Mouse (Mus musculus) forebrain, embryonic 11.5 days (tissue): Measurements from ENCODE around the gene Aldh5a1. TPM values are rescaled to one million over a fixed set of nuclear protein-coding genes. Genes with fewer than 3 reads are reported as not detected.
"Not testable (repeated sequence)": the region's sequence is repeated elsewhere in the genome, so short reads cannot be mapped to it uniquely, and the experiment has no call there.

Experiments used
- ATAC-seq: fragments of 200-750 bp; cut with Nextera tagmentation; replicated peaks from 2 replicates; pipeline ENCODE4 v1.8.0; 2017; ENCODE audit warnings: moderate TSS enrichment; ENCODE audit not compliant: low FRiP score
- DNase-seq: peaks from one replicate; pipeline ENCODE4 v3.0.0-alpha.2; 2017; ENCODE audit warnings: low spot score
- H3K27ac ChIP-seq: fragments of 300-500 bp; sonication (generic); 2 replicates; pipeline ENCODE4 v1.5.1; 2014; ENCODE audit warnings: low read depth, low read length
- H3K27me3 ChIP-seq: fragments of 300-500 bp; sonication (generic); 2 replicates; pipeline ENCODE4 v1.6.1; 2014; ENCODE audit warnings: mild to moderate bottlenecking, low read length, mixed read lengths; ENCODE audit not compliant: control insufficient read depth, insufficient read depth
- H3K36me3 ChIP-seq: fragments of 300-500 bp; sonication (generic); 2 replicates; pipeline ENCODE4 v1.6.1; 2014; ENCODE audit warnings: mild to moderate bottlenecking, low read length, moderate library complexity, mixed read lengths; ENCODE audit not compliant: control insufficient read depth, insufficient read depth
- H3K4me1 ChIP-seq: fragments of 300-500 bp; sonication (generic); replicated peaks from 2 replicates; pipeline ENCODE4 v1.6.1; 2014; ENCODE audit warnings: low read length, mixed read lengths; ENCODE audit not compliant: control insufficient read depth, insufficient read depth
- H3K4me2 ChIP-seq: fragments of 300-500 bp; sonication (generic); 2 replicates; pipeline ENCODE4 v1.6.1; 2014; ENCODE audit warnings: low read depth, mild to moderate bottlenecking, low read length, moderate library complexity, mixed read lengths; ENCODE audit not compliant: severe bottlenecking
- H3K4me3 ChIP-seq: fragments of 300-500 bp; sonication (generic); 2 replicates; pipeline ENCODE4 v1.5.1; 2014; ENCODE audit warnings: low read depth, low read length
- H3K9ac ChIP-seq: fragments of 300-500 bp; sonication (generic); 2 replicates; pipeline ENCODE4 v1.6.1; 2014; ENCODE audit warnings: low read length
- H3K9me3 ChIP-seq: fragments of 300-500 bp; sonication (generic); 2 replicates; pipeline ENCODE4 v1.6.1; 2016; ENCODE audit warnings: low read length, mixed read lengths; ENCODE audit not compliant: control insufficient read depth
- WGBS: fragments of 180-500 bp; shearing (Covaris S2); extraction: QIAGEN DNeasy Blood & Tissue Kit; methylation state at CpG from one replicate; pipeline ENCODE4 v1.1.7; 2014; 5-methylcytosine and 5-hydroxymethylcytosine counted together
- polyA plus RNA-seq: library from polyadenylated mRNA; unstranded; fragments of >200 nt; fragmentation: Nextera tagmentation; extraction: Ambion mirVana; gene quantifications from 2 replicates; pipeline ENCODE4 v1.2.1, GENCODE M21; 2014

The Aldh5a1 gene
- 10.4 and 10.5 TPM in 2 replicates for polyA plus RNA-seq

DNA sequence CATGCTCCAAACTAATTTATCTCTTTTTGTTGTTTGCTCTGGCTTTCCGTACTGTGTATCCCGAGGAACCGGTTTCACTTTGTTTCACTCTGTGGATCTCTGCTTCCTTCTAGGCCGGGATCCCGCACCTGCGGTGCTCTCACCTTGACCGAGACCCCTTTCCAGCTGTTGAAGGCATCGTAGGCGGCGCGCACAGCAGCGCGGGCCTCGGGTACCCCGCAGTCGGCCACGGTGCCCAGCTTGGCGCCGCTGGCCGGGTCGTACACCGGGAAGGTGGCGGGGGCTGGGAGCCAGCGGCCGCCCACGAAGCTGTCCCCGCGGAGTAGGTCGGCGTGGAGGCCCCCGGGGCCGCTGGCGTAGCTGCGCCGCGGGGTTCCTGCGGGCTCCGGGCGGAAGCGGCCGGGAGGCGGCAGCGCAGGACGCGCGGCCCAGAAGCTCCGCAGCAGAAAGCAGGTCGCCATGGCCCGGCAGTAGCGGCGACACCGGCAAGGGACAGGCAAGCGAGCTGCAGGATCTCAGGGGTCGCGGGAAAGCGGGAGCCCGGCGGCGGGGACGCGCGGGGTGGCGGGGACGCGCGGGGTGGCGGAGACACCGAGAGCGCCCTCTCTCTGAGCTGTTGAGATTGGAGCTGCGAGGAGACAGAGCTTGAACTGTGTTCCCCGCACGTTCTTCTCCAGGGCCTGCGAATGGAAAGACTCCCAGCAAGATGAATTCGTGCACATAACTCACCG lies at the start of gene Aldh5a1:
Gene Aldh5a1 (minus strand): TSS at position 554 of the 731 bp plus-strand sequence.
- no peaks in the 10 kb centered on the region for H3K9me3 ChIP-seq

DNA sequence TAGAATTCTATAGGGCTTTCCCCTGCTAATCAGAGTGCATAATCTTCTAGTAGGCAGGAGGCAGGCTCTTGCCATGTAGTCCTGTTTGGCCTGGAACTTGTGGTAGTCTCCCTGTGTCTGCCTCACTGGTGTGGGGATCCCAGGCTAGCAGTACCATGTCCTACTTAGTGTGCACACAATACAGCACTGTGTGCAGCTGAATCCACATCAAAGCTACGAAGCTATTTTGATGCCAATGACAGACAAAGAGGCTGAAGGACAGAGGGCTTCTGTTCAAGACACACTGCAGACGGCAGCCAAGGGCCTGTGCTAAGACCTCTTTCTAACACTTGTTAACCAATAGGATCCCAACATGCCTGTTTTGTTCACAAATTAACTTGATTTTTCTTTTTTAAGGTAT lies 48.0 kb upstream of the Aldh5a1 start:
- DNase-seq (no peak), ATAC-seq (no peak)
- Histone ChIP-seq H3K27ac (no peak overlapping the region), H3K4me3 (no peak overlapping the region), H3K36me3 (no peaks in the 10 kb centered on the region), H3K9ac (no peak overlapping the region), H3K4me1 (no peaks in the 10 kb centered on the region), H3K9me3 (no peaks in the 10 kb centered on the region), H3K4me2 (no peak overlapping the region), H3K27me3 (no peaks in the 10 kb centered on the region)
- 55% methylated on average over 2 of the region's 2 CpGs for WGBS

More for the DNA sequence above, at the start of gene Aldh5a1:
- WGBS, result under 1% methylated on average over 75 of the region's 75 CpGs
- no peaks in the 10 kb centered on the region for H3K36me3 ChIP-seq
- peak; percentile 89 for ATAC-seq
- no peaks in the 10 kb centered on the region for H3K27me3 ChIP-seq
- H3K4me1 ChIP-seq, result 0 out of 2 replicates have a peak, but pooled peaks cover 2% of the 10 kb centered on the region
- peak within 1 kb of the TSS; percentile 82 for H3K4me3 ChIP-seq
- peak within 1 kb of the TSS; percentile 88 for H3K4me2 ChIP-seq
- peak within 1 kb of the TSS; percentile 92 for H3K9ac ChIP-seq
- DNase-seq, result peak; percentile 91
- H3K27ac ChIP-seq, result peak within 1 kb of the TSS; percentile 53; the same call in 1 of the 2 replicates

DNA sequence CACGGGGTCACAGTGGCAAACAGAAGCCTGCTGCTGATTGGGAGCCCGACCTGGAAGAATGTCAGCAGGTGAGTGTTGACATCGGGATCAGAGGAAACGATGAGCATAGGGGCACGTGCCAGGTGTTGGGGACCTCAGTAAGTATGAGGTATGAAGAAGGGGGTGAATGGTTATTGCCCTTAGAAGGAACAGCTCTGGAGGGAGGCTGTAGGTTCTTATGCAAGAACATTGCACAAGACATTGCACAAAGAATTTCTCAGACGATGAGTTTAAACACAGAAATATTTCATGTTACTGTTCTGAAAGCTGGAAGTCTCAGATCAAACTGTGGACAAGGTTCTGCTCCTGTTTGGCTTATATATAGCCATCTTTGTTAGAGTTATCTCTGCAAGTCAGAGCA lies 43.6 kb upstream of the Aldh5a1 start:
- 89% methylated on average over 6 of the region's 6 CpGs for WGBS
- Histone ChIP-seq H3K36me3 (no peaks in the 10 kb centered on the region), H3K4me2 (no peak overlapping the region), H3K27me3 (no peaks in the 10 kb centered on the region), H3K9ac (no peak overlapping the region), H3K27ac (no peak overlapping the region), H3K4me1 (no peaks in the 10 kb centered on the region), H3K4me3 (no peak overlapping the region), H3K9me3 (no peaks in the 10 kb centered on the region)
- no peak for ATAC-seq
- no peak for DNase-seq

DNA sequence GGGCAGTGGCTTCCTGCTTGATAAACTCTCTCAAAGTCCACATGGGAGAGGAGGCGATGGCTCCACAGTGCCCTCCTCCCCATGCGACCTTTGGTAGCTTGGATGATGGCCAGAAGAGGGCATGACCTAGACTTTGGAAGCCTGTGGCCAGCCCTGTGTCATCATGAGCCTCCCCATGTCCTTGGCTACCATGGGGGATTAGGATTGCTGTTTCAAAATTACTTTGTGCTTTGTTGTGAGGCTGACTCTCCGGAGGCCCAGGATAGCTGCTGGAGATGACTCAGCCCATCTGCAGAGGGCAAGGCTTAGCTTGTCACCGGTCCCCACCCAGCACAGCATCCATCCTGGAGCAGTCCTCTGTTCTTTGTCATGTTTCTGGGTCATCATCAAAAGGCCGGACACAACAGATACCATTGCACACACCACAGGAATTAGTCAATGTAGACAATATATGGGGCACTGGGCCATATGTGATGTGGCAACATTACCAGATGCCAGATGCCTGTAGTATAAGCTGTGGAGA lies 40.4 kb upstream of the Aldh5a1 start:
- Histone ChIP-seq H3K9me3 (no peaks in the 10 kb centered on the region), H3K4me3 (no peak overlapping the region), H3K4me1 (no peaks in the 10 kb centered on the region), H3K9ac (no peak overlapping the region), H3K27me3 (no peaks in the 10 kb centered on the region), H3K36me3 (no peaks in the 10 kb centered on the region), H3K27ac (no peak overlapping the region), H3K4me2 (no peak overlapping the region)
- ATAC-seq (no peak), DNase-seq (no peak)
- 88% methylated on average over 5 of the region's 5 CpGs for WGBS

DNA sequence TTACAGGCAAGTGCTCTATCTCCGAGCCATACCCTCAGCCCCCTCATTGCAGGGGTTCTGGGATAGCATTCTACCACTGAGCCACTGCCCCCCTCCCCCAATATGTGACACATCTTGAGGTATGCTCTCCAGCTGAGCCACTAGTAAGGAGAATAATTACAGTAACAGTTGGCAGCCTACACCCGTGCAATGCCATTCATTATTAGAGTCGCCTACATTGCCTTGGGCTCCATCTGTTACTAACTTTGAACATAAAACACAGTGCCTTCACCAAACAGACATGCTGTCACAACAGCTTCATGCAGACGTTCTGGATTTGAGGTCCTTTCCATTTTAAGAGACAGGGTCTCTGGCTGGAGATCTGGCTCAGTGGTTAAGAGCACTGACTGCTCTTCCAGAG lies 38.9 kb upstream of the Aldh5a1 start:
- WGBS, result 84% methylated on average over 4 of the region's 4 CpGs
- H3K9ac ChIP-seq, result no peak overlapping the region
- ATAC-seq (no peak), DNase-seq (no peak)
- no peaks in the 10 kb centered on the region for H3K27me3 ChIP-seq
- no peaks in the 10 kb centered on the region for H3K4me1 ChIP-seq
- H3K27ac ChIP-seq, result no peak overlapping the region
- no peaks in the 10 kb centered on the region for H3K9me3 ChIP-seq
- H3K4me2 ChIP-seq, result no peak overlapping the region
- H3K36me3 ChIP-seq, result no peaks in the 10 kb centered on the region
- no peak overlapping the region for H3K4me3 ChIP-seq

DNA sequence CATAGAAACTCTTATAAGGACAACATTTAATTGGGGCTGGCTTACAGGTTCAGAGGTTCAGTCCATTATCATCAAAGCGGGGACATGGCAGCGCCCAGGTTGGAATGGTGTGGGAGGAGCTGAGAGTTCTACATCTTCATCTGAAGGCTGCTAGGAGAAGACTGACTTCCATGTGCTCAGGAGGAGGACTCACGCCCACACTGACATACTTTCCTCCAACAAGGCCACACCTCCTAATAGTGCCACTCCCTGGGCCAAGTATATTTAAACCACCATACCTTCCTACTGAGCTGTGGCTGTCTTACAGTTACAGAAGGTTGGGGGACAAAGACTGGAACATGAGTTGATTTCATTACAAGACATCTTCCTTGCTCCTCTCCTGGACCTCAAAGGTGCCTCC lies 34.3 kb upstream of the Aldh5a1 start:
- not testable (repeated sequence) for ATAC-seq, H3K4me2 ChIP-seq, H3K27ac ChIP-seq, H3K9ac ChIP-seq, H3K4me3 ChIP-seq, H3K4me1 ChIP-seq, H3K36me3 ChIP-seq, H3K27me3 ChIP-seq, DNase-seq, H3K9me3 ChIP-seq
- WGBS, result 85% methylated on average over 3 of the region's 3 CpGs

DNA sequence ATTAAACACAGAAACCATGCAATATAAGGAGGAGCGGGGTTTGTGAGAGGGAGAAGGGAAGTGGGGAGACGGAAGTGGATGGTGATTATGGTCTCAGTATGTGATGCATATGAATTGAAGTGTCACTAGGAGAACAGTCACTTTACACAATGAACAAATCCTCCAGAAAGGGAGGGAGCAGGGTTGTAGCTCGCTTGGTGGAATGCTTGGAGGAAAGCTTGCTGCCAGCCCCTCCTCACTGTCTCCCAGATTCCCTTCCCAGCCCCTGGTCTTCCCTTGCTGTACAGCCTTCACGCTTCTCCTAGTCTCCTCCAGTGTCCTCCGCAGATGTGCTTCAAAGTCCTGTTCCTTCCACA lies 28.4 kb upstream of the Aldh5a1 start:
- 48% methylated on average over 5 of the region's 5 CpGs for WGBS

DNA sequence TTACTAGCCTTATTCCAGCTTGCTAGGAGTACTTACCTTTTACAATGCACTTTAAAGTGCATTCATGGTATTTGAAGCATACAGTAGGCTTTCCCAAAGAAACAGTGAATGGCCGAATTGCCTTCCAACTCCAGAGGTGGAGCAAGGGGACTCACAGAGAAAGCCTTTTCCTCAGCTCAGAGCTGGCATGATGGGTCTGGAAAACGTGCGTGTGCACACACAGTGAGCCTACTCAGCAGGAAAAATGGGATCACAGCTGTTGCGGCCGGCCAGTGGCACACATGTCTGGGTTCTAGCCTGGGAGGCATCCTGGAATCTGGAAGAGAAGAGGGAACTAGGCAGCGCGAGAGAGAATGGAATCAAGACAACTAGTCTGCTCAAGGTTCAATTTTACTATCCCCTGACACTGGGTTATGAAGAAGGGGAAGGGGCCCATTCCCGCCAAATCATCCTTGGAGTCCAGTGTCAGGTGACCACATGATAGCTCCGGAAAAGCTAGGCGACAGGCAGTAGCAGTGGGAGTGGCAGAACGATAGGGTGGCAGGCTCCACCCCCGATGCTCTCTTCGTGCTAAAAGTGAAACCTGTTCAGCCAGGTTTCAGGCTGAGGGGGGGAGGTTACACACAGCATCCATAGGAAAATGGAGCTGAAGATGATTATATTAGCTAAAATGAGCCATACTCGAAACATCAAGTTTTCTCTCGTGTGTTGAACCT lies 27.8 kb upstream of the Aldh5a1 start:
- H3K4me3 ChIP-seq, result peak overlapping the region; percentile 12; the same call in 1 of the 2 replicates
- H3K9me3 ChIP-seq, result no peaks in the 10 kb centered on the region
- H3K4me1 ChIP-seq, result no peaks in the 10 kb centered on the region
- H3K27me3 ChIP-seq, result no peaks in the 10 kb centered on the region; the same call in 1 of the 2 replicates
- ATAC-seq (no peak), DNase-seq (no peak)
- no peaks in the 10 kb centered on the region for H3K36me3 ChIP-seq
- H3K9ac ChIP-seq, result no peak overlapping the region
- H3K4me2 ChIP-seq, result peak overlapping the region; percentile 34
- no peak overlapping the region for H3K27ac ChIP-seq
- 21% methylated on average over 15 of the region's 15 CpGs for WGBS

More for the DNA sequence above, 28.4 kb upstream of the Aldh5a1 start:
- Histone ChIP-seq H3K27ac (no peak overlapping the region), H3K27me3 (no peaks in the 10 kb centered on the region; the same call in 1 of the 2 replicates), H3K9ac (no peak overlapping the region), H3K9me3 (no peaks in the 10 kb centered on the region), H3K4me1 (no peaks in the 10 kb centered on the region), H3K4me2 (peak overlapping the region; percentile 34), H3K4me3 (peak overlapping the region; percentile 12; the same call in 1 of the 2 replicates), H3K36me3 (no peaks in the 10 kb centered on the region)
- ATAC-seq, result no peak
- DNase-seq, result no peak
